ENCODE assay signal across 18 mouse cellular contexts in the genomic region with DNA sequence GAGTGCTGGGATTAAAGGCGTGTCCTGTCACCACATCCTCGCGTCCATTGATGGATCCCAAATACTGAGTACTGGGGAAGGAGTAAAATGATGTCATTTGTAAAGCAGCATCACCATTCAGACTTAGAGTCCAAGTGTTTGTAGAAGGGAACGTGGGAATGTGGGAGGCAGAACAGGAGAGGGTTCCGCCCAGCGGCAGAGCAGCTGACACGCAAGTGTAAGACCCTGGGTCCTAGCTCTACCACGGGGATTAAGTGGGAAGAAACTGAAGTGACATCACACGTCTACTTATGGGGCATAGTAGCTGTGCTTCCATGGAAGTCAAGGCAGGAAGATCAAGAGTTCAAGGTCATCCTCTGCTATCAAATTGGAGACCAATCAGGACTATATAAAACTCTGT. TPM values are rescaled to one million over a fixed set of nuclear protein-coding genes. Genes with fewer than 3 reads are reported as not detected.
DNase-seq lines count a peak whose midpoint lies in the region; ATAC-seq and TF ChIP-seq lines count a peak whose summit lies in the region.
"Had no signal": no experiment of that assay in that cellular context is flagged by ENCODE, and none has a peak within 500 bp of the region (broad histone marks: within the 10 kb centered on the region; RNA-seq: fewer than 3 reads in every experiment).

No protein-coding gene starts in this region.

- TF ChIP-seq RAD21 in MEL (IDR thresholded peaks at IDR 0.05; ENCODE audit: low read depth, low read length), result no peak

- no peak overlapping the region for H3K9ac ChIP-seq in forebrain, embryonic 11.5 days (ENCODE audit: low read length)
- H3K9ac ChIP-seq in forebrain, embryonic 16.5 days (replicated peaks; ENCODE audit: low read depth, low read length), result no peak overlapping the region
- H3K9ac ChIP-seq in MEL (ENCODE audit: control insufficient read depth, low read depth, low read length, poor library complexity, severe bottlenecking), result peak overlapping the region; percentile 72
- H3K9ac ChIP-seq: embryonic facial prominence, embryonic 12.5 days; forebrain, embryonic 12.5 days; forebrain, postnatal 0 days had no signal

- H3K9me3 ChIP-seq in forebrain, embryonic 11.5 days (ENCODE audit: control insufficient read depth, low read length), result no peaks in the 10 kb centered on the region
- no peaks in the 10 kb centered on the region for H3K9me3 ChIP-seq in forebrain, embryonic 16.5 days (ENCODE audit: control insufficient read depth, low read length)
- H3K9me3 ChIP-seq in MEL (replicated peaks; ENCODE audit: insufficient read depth, low read length), result no peaks in the 10 kb centered on the region
- H3K9me3 ChIP-seq: embryonic facial prominence, embryonic 10.5 days; embryonic facial prominence, embryonic 12.5 days; forebrain, embryonic 12.5 days had no signal

- H3K27ac ChIP-seq in forebrain, embryonic 11.5 days (ENCODE audit: low read depth, low read length), result no peak overlapping the region
- no peak overlapping the region for H3K27ac ChIP-seq in forebrain, embryonic 16.5 days (ENCODE audit: low read length)
- H3K27ac ChIP-seq in MEL (ENCODE audit: control insufficient read depth, low read depth, low read length), result peak overlapping the region; percentile 100
- no peak overlapping the region for H3K27ac ChIP-seq in layer of hippocampus, adult 2 months
- H3K27ac ChIP-seq: embryonic facial prominence, embryonic 10.5 days; embryonic facial prominence, embryonic 12.5 days; forebrain, embryonic 12.5 days had no signal

- no peak for TF ChIP-seq CTCF in MEL (IDR thresholded peaks at IDR 0.05 in 2 of 3, conservative IDR thresholded peaks at IDR 0.05 in 1 of 3; ENCODE audit: control insufficient read depth in 1 of 3, insufficient read depth in 1 of 3, low read depth in 2 of 3, low read length in 3 of 3, poor library complexity in 1 of 3, severe bottlenecking in 1 of 3)
- no peak for TF ChIP-seq CTCF in layer of hippocampus, adult 2 months (conservative IDR thresholded peaks at IDR 0.05)

- peak; percentile 28 for DNase-seq in forebrain, embryonic 11.5 days (ENCODE audit: low spot score)
- DNase-seq in MEL (ENCODE audit: low read depth, low spot score) (peak; percentile 45), R1 (ENCODE audit: low read depth, low spot score) (peak; percentile 56)
- DNase-seq in layer of hippocampus, adult 8-10 months (ENCODE audit: low spot score in 2 of 2), result no peak
- no peak for DNase-seq in layer of hippocampus, adult 2 months (ENCODE audit: low spot score in 2 of 2)
- DNase-seq: adrenal gland, adult 8-10 months; adrenal gland, postnatal 14 days; adrenal gland, postnatal 36 days; cerebellum, adult 11-12 months; cerebellum, postnatal 14 days; forebrain, postnatal 0 days had no signal

- peaks cover 48% of the 10 kb centered on the region for H3K79me2 ChIP-seq in MEL (ENCODE audit: control insufficient read depth, insufficient read depth, low read length, poor library complexity)

- H3K36me3 ChIP-seq in forebrain, embryonic 11.5 days (ENCODE audit: control insufficient read depth, insufficient read depth, low read length), result no peaks in the 10 kb centered on the region
- H3K36me3 ChIP-seq in forebrain, embryonic 16.5 days (ENCODE audit: control insufficient read depth, insufficient read depth), result no peaks in the 10 kb centered on the region
- H3K36me3 ChIP-seq in MEL (ENCODE audit: control insufficient read depth in 1 of 2, insufficient read depth in 2 of 2, low read length in 2 of 2), result peaks cover 0 to 44% of the 10 kb centered on the region in 2 experiments; a peak in 2 of 4 replicates
- H3K36me3 ChIP-seq: embryonic facial prominence, embryonic 10.5 days; embryonic facial prominence, embryonic 12.5 days; forebrain, embryonic 12.5 days had no signal

- peak in 1 of 2 experiments; percentile 53; a peak in 1 of 4 replicates for TF ChIP-seq POLR2A in MEL (IDR thresholded peaks at IDR 0.05; ENCODE audit: control insufficient read depth in 1 of 2, insufficient read depth in 1 of 2, low read depth in 1 of 2, low read length in 2 of 2, poor library complexity in 1 of 2)

- H3K27me3 ChIP-seq in forebrain, embryonic 11.5 days (ENCODE audit: control insufficient read depth, insufficient read depth, low read length), result no peaks in the 10 kb centered on the region
- H3K27me3 ChIP-seq in forebrain, embryonic 16.5 days (replicated peaks; ENCODE audit: control insufficient read depth, insufficient read depth, low read length), result no peaks in the 10 kb centered on the region
- no peaks in the 10 kb centered on the region for H3K27me3 ChIP-seq in MEL (ENCODE audit: control insufficient read depth in 1 of 2, insufficient read depth in 2 of 2, low read length in 2 of 2)
- H3K27me3 ChIP-seq: embryonic facial prominence, embryonic 12.5 days; forebrain, embryonic 12.5 days; Patski had no signal

- H3K4me3 ChIP-seq in forebrain, embryonic 11.5 days (ENCODE audit: low read depth, low read length), result no peak overlapping the region
- no peak overlapping the region for H3K4me3 ChIP-seq in forebrain, embryonic 16.5 days (replicated peaks; ENCODE audit: low read length)
- peak overlapping the region; percentile 5 to 50; a peak in 2 of 4 replicates for H3K4me3 ChIP-seq in MEL (ENCODE audit: control insufficient read depth in 1 of 2, insufficient read depth in 1 of 2, low read depth in 2 of 2, low read length in 2 of 2)
- H3K4me3 ChIP-seq in layer of hippocampus, adult 2 months, result no peak overlapping the region
- H3K4me3 ChIP-seq: embryonic facial prominence, embryonic 10.5 days; embryonic facial prominence, embryonic 12.5 days; forebrain, embryonic 12.5 days had no signal

- ATAC-seq in forebrain, embryonic 11.5 days (replicated peaks; ENCODE audit: low FRiP score), result no peak
- ATAC-seq in forebrain, embryonic 16.5 days, result no peak
- ATAC-seq: activated CD4-positive, CD25-positive, alpha-beta regulatory T cell, adult 4 months; forebrain, embryonic 14.5 days; forebrain, postnatal 0 days; Patski had no signal

- no peak for TF ChIP-seq EP300 in MEL (IDR thresholded peaks at IDR 0.05; ENCODE audit: low read depth in 1 of 2, low read length in 2 of 2)

- H3K4me2 ChIP-seq in forebrain, embryonic 11.5 days (ENCODE audit: low read depth, low read length, severe bottlenecking), result no peak overlapping the region
- H3K4me2 ChIP-seq in forebrain, embryonic 16.5 days (ENCODE audit: low read length), result no peak overlapping the region
- H3K4me2 ChIP-seq: embryonic facial prominence, embryonic 12.5 days; forebrain, embryonic 12.5 days had no signal

- WGBS in forebrain, embryonic 11.5 days, result 89% methylated on average over 9 of the region's 9 CpGs
- WGBS in forebrain, embryonic 16.5 days, result 88% methylated on average over 9 of the region's 9 CpGs

- peaks cover 7% of the 10 kb centered on the region; the same call in 1 of the 2 replicates for H3K4me1 ChIP-seq in forebrain, embryonic 11.5 days (replicated peaks; ENCODE audit: control insufficient read depth, insufficient read depth, low read length)
- peaks cover 20% of the 10 kb centered on the region for H3K4me1 ChIP-seq in forebrain, embryonic 16.5 days (replicated peaks; ENCODE audit: control insufficient read depth, insufficient read depth, low read length)
- H3K4me1 ChIP-seq in MEL (ENCODE audit: control insufficient read depth in 1 of 2, insufficient read depth in 2 of 2, low read length in 2 of 2), result peaks cover 12 to 41% of the 10 kb centered on the region in 2 experiments

TF ChIP-seq in MEL, 35 proteins besides CTCF, POLR2A, EP300 and RAD21:
- TF ChIP-seq MEF2A (IDR thresholded peaks at IDR 0.05; ENCODE audit: extremely low read depth, insufficient replicate concordance, low read depth, low read length, poor library complexity, severe bottlenecking) (no peak), E2F4 (IDR thresholded peaks at IDR 0.05; ENCODE audit: borderline replicate concordance, low read depth, low read length) (no peak), ETS1 (IDR thresholded peaks at IDR 0.05; ENCODE audit: low read depth, low read length) (no peak), TCF12 (IDR thresholded peaks at IDR 0.05; ENCODE audit: low read depth, low read length) (no peak), SMC3 (IDR thresholded peaks at IDR 0.05; ENCODE audit: low read depth, low read length) (no peak), ZKSCAN1 (IDR thresholded peaks at IDR 0.05; ENCODE audit: low read depth, low read length) (0 out of 2 replicates have a peak, but pooled peaks have one; percentile 28), CHD2 (IDR thresholded peaks at IDR 0.05; ENCODE audit: low read length) (no peak)

RNA-seq across cellular contexts. Expression of a gene that starts 2.7 kb away (rescaled TPM):
- 63.0 and 71.4 TPM in 2 replicates for polyA plus RNA-seq in forebrain, embryonic 11.5 days (2014; fragmentation: Nextera tagmentation; extraction: Ambion mirVana)
- 188 and 194 TPM in 2 replicates for polyA plus RNA-seq in forebrain, embryonic 16.5 days (2015; fragmentation: Nextera tagmentation; extraction: Ambion mirVana)
- 75.3 and 93.2 TPM in 2 replicates for total RNA-seq in MEL (2012; rRNA removed)
- 100 to 1,000 TPM in 1 of 2 experiments, not detected in 1; 261 TPM for polyA plus RNA-seq in MEL (2012; ENCODE audit: insufficient read depth in 1 of 2, insufficient read length in 2 of 2, low read depth in 1 of 2, low replicate concordance in 2 of 2, missing spikeins in 1 of 2)
- total RNA-seq in layer of hippocampus, adult 8-10 months (2022), result 100 to 1,000 TPM; 179 to 220 (median 196) TPM
- 100 to 1,000 TPM; 182 to 198 TPM for total RNA-seq in layer of hippocampus, adult 2 months (2021)

RNA-seq across cellular contexts. Expression of a gene that starts 54.1 kb away (rescaled TPM):
- 25.9 and 28.9 TPM in 2 replicates for polyA plus RNA-seq in forebrain, embryonic 11.5 days (2014; fragmentation: Nextera tagmentation; extraction: Ambion mirVana)
- 29.1 and 29.8 TPM in 2 replicates for polyA plus RNA-seq in forebrain, embryonic 16.5 days (2015; fragmentation: Nextera tagmentation; extraction: Ambion mirVana)
- total RNA-seq in MEL (2012; rRNA removed), result 23.2 and 26.2 TPM in 2 replicates
- polyA plus RNA-seq in MEL (2012; ENCODE audit: insufficient read depth in 1 of 2, insufficient read length in 2 of 2, low read depth in 1 of 2, low replicate concordance in 2 of 2, missing spikeins in 1 of 2), result 10 to 100 TPM; 38.9 to 64.4 TPM
- total RNA-seq in layer of hippocampus, adult 8-10 months (2022), result 10 to 100 TPM; 49.7 to 64.2 (median 52.3) TPM
- total RNA-seq in layer of hippocampus, adult 2 months (2021), result 10 to 100 TPM; 47.4 to 58.2 TPM

Comparison
In these comparisons a context has a peak if more than half of its experiments do, and no peak if none do; other contexts are left out.
1. DNase-seq: peak in forebrain, embryonic 11.5 days (single experiment), MEL (single experiment) and R1 (single experiment); none in layer of hippocampus, adult 8-10 months (0 of 2) and layer of hippocampus, adult 2 months (0 of 2).
2. H3K4me3 ChIP-seq: peak in MEL (2 of 2); none in forebrain, embryonic 11.5 days (single experiment), forebrain, embryonic 16.5 days (single experiment) and layer of hippocampus, adult 2 months (single experiment).